ENCODE assay signal across 8 mouse cellular contexts in genomic region chr14:111149653-111150052, GRCm38 (mm10).
A peak's percentile ranks its signal among the peaks of the same experiment; 100 is the strongest.
DNase-seq lines count a peak whose midpoint lies in the region.

No protein-coding gene starts in this region.

- peak; percentile 37 for DNase-seq in embryo, embryonic 10 days (ENCODE audit: low spot score)
- DNase-seq in embryo, embryonic 9.5 days (ENCODE audit: extremely low spot score): no peak
- peak; percentile 3 for DNase-seq in lung, postnatal 10 days
- DNase-seq in lung, postnatal 4 days: no peak
- peak; percentile 19 for DNase-seq in forelimb bud, embryonic 11.5 days (ENCODE audit: low read depth, low spot score)
- DNase-seq in right cerebral cortex, postnatal 14 days: peak; percentile 24
- no peak for DNase-seq in spleen, adult 12 weeks (ENCODE audit: low spot score)
- no peak for DNase-seq in gastrocnemius, postnatal 36 days

- intact Hi-C loops in gastrocnemius, postnatal 36 days (cut with DNase I): no loop called here

Comparison
In these comparisons a context has a peak if more than half of its experiments do, and no peak if none do; other contexts are left out.
1. DNase-seq: peak in embryo, embryonic 10 days (single experiment), lung, postnatal 10 days (single experiment), forelimb bud, embryonic 11.5 days (single experiment) and right cerebral cortex, postnatal 14 days (single experiment); none in embryo, embryonic 9.5 days (single experiment), lung, postnatal 4 days (0 of 2), spleen, adult 12 weeks (single experiment) and gastrocnemius, postnatal 36 days (0 of 2).